Mouse (Mus musculus): ENCODE data around the gene Smc4. TPM values are rescaled to one million over a fixed set of nuclear protein-coding genes. Genes with fewer than 3 reads are reported as not detected.

Smc4 gene
- total RNA-seq, 2 experiments from 2014 or later = 4.7 to 4.9 TPM

DNA sequence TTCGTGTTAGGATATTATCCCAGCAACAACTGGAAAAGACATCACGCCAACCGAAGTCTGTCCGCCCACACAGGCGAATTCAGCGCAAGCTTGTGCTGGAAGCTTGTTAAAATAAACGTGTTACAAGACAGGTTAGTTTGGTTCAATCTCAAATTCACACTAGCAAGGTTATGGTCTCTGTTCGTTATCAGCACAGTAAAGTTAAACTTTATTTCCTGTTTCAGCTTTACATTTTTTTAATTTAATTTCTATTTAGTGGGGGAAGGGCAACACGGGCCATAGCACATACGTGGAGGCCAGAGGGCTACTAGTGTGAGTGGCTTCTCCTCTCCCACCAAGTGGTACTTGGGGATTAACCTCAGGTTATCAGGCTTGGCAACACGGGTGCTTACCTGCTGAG, 47.4 kb downstream of the Smc4 start:
- Histone ChIP-seq H3K27ac (no peak overlapping the region), H3K4me3 (no peak overlapping the region)
- intact Hi-C loops (cut with DNase I) = no loop called here
- TF ChIP-seq CTCF (IDR thresholded peaks at IDR 0.05) = no peak
- DNase-seq (ENCODE audit: extremely low spot score in 1 of 2, low spot score in 2 of 2) = no peak

DNA sequence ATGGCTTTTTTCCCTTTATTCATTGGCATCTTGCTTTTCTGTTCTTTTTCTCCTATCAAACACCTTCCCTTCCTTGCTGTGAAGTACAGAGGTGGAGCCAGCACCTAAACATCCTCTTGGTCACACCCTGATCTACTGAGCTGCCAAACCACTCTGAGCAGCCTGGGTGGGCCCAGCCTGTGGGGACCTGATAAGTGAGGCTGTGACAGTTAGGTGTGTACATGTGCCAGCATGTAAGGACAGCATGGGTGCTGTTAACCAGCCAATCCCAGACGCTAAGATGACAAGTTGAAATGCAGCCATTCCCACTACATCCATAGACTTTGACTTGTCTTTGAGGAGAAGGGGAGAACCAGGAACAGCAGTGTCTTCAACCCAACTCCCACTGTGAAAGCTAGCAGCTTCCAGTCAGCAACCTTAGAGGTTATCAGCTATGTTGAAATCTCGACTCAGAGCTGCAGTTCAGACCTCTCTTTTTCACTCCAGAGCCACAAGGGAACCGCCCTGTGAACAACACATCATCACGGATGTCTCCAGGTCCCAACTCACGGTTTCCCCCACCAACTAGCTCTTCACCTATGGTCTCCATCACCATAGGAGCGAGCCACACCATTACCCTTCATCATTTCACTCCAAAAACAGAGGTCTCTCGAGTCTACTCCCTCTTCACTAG, 50.4 kb downstream of the Smc4 start:
- H3K27ac ChIP-seq = no peak overlapping the region
- no peak for TF ChIP-seq CTCF (IDR thresholded peaks at IDR 0.05)
- H3K4me3 ChIP-seq = no peak overlapping the region
- no peak for DNase-seq (ENCODE audit: extremely low spot score in 1 of 2, low spot score in 2 of 2)
- intact Hi-C loops (cut with DNase I) = no loop called here

DNA sequence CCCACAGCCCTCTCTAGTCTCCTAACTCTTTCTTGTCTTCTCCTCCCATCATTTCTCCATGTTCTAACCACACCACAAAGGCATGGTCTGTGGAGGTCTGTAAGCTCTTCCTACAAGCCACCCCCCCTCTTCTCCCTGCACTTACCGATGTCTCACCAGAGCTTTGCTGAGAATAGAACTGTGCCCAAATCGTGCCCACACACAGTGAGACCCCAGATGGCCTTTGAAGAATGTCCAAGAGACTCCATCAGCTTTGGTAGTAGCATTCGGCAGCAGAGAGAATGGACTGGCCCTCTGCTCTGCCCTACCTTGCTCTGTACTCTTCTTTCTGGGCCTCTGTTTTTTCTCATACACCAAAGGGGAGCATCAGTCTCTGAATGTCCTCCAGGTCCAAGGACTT, 51.3 kb downstream of the Smc4 start:
- H3K4me3 ChIP-seq = no peak overlapping the region
- intact Hi-C loops (cut with DNase I) = no loop called here
- no peak for TF ChIP-seq CTCF (IDR thresholded peaks at IDR 0.05)
- no peak overlapping the region for H3K27ac ChIP-seq
- no peak for DNase-seq (ENCODE audit: extremely low spot score in 1 of 2, low spot score in 2 of 2)

DNA sequence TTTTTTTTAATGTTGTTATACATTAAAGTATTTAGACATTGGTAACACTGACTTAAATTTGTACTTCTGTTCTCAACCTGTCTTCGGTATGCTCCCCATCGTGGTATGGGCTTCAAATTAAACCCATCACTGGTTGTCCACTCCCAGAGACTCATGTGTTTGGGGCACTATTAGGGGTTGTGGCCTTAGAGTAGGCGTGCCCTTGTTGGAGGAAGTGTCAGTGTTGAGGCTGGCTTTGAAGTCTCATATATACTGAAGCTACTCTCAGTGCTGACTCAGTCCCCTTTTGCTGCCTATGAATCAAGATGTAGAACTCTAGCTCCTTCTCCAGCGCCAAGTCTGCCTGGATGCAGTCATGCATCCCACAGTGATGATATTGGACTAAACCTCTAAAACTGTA, 56.1 kb downstream of the Smc4 start:
- DNase-seq (ENCODE audit: extremely low spot score in 1 of 2, low spot score in 2 of 2) = no peak
- intact Hi-C loops (cut with DNase I) = no loop called here
- TF ChIP-seq CTCF (IDR thresholded peaks at IDR 0.05) = no peak

DNA sequence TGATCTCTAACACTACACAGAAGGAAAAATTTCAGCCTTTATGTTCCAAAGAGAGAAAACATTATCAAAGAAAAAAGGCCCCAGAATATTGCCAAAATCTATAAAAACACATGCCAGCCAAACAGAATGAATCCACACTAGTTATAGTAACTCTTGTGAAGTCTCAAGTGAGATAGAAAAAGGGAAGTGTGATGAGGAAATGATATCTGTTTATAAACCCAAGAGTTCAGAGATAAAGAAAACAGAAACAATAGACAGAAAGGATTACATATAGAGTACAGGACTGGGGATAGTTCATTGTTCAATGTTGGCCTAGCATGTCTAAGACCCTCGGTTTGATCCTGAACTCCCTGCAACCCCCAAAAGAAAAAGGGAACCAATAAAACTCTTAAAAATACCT, 58.2 kb downstream of the Smc4 start:
- no peak for DNase-seq (ENCODE audit: extremely low spot score in 1 of 2, low spot score in 2 of 2)
- TF ChIP-seq CTCF (IDR thresholded peaks at IDR 0.05) = no peak
- intact Hi-C loops (cut with DNase I) = no loop called here
- H3K4me3 ChIP-seq = no peak overlapping the region
- no peak overlapping the region for H3K27ac ChIP-seq

More for the DNA sequence above, 56.1 kb downstream of the Smc4 start:
- no peak overlapping the region for H3K27ac ChIP-seq
- no peak overlapping the region for H3K4me3 ChIP-seq

DNA sequence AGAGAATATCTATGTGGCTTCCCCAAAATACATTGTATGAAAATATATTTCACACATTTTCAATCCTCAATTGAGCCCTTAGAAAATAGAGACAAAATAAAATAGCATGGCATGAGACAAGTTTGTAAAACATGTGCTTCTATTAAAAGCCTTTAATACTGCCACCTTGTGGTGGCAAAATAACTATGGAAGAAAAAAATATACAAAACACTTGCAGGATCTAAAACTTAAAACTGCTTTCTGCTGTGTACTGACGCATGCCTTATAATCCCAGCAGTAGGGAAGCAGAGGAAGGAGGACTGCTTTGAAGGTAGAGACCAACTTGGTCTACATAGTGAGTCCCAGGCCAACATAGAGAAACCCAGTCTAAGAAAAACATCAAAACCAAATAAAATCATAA, 59.5 kb downstream of the Smc4 start:
- H3K27ac ChIP-seq = no peak overlapping the region
- H3K4me3 ChIP-seq = no peak overlapping the region
- peak; percentile 74 for TF ChIP-seq CTCF (IDR thresholded peaks at IDR 0.05)
- DNase-seq (ENCODE audit: extremely low spot score in 1 of 2, low spot score in 2 of 2) = no peak
- intact Hi-C loops (cut with DNase I) = no loop called here

Small RNA genes lying within 50 kb of the gene (microRNA-seq; reads per million reads assigned to microRNA genes)
- gene Mir15b = 143 to 237 reads per million in 2 experiments
- gene Mir16-2 = 66.9 to 78.4 reads per million in 2 experiments

Other genes with a start within 250 kb of the Smc4 start
- gene 1110032F04Rik, start 135.2 kb upstream of the Smc4 start, total RNA-seq (2021) = 10 to 100 TPM; 14.3 to 17.8 TPM
- 10 to 100 TPM; 19.9 to 26.1 TPM for gene Ift80, start 168 bp upstream of the Smc4 start, total RNA-seq (2021)
- 1 to 10 TPM; 7.1 to 9.1 TPM for gene Trim59, start 40.0 kb downstream of the Smc4 start, total RNA-seq (2021)
- gene Kpna4, start 122.4 kb downstream of the Smc4 start, total RNA-seq (2021) = 10 to 100 TPM; 66.2 to 72.9 TPM
- not detected for gene Arl14, start 217.7 kb downstream of the Smc4 start, total RNA-seq (2021)

Measured in left cerebral cortex, adult 2 months (tissue).